Mouse (Mus musculus) mouse trophoblast stem cell (cell line): ENCODE measurements around the gene AC170998.1.
"Not testable (repeated sequence)": the region's sequence is repeated elsewhere in the genome, so short reads cannot be mapped to it uniquely, and the experiment has no call there.

Experiments used
- in situ Hi-C, 2 experiments: fragments of 300-500 bp; cut with MseI, MboI; formaldehyde crosslinking; loops; 2 replicates in 1 of 2; 3 replicates in 1 of 2; pipeline ENCODE4 v1.15.1; 2025

AC170998.1 gene

GRCm38 (mm10) chr17:28707136-28707627 lies 18.7 kb upstream of the AC170998.1 start:
- in situ Hi-C loops: no loop called here

GRCm38 (mm10) chr17:28707816-28708215 lies 18.1 kb upstream of the AC170998.1 start:
- in situ Hi-C loops: no loop called here

- in situ Hi-C loops: no loop called here
Measured at GRCm38 (mm10) chr17:28708989-28709388, 16.9 kb upstream of the AC170998.1 start.

GRCm38 (mm10) chr17:28709552-28710290 lies 16.2 kb upstream of the AC170998.1 start:
- in situ Hi-C loops: no loop called here

GRCm38 (mm10) chr17:28710291-28710688 lies 15.6 kb upstream of the AC170998.1 start:
- in situ Hi-C loops: no loop called here

- in situ Hi-C loops: no loop called here
Measured at GRCm38 (mm10) chr17:28711237-28711636, 14.6 kb upstream of the AC170998.1 start.

- in situ Hi-C loops: no loop called here
Measured at GRCm38 (mm10) chr17:28712305-28712704, 13.6 kb upstream of the AC170998.1 start.

- in situ Hi-C loops: no loop called here
Measured at GRCm38 (mm10) chr17:28714006-28714405, 11.9 kb upstream of the AC170998.1 start.

- in situ Hi-C loops: no loop called here
Measured at GRCm38 (mm10) chr17:28715832-28716548, 9.9 kb upstream of the AC170998.1 start.

GRCm38 (mm10) chr17:28717535-28717934 lies 8.3 kb upstream of the AC170998.1 start:
- in situ Hi-C loops: no loop called here

GRCm38 (mm10) chr17:28727511-28727910 lies 1.6 kb downstream of the AC170998.1 start:
- in situ Hi-C loops: not testable (repeated sequence)

GRCm38 (mm10) chr17:28735317-28736105 lies 9.6 kb downstream of the AC170998.1 start:
- in situ Hi-C loops: no loop called here

- in situ Hi-C loops: no loop called here
Measured at GRCm38 (mm10) chr17:28736486-28736885, 10.6 kb downstream of the AC170998.1 start.

GRCm38 (mm10) chr17:28737973-28738372 lies 12.1 kb downstream of the AC170998.1 start:
- in situ Hi-C loops: no loop called here

- in situ Hi-C loops: no loop called here
Measured at GRCm38 (mm10) chr17:28739244-28739643, 13.4 kb downstream of the AC170998.1 start.

- in situ Hi-C loops: no loop called here
Measured at GRCm38 (mm10) chr17:28743145-28743866, 17.4 kb downstream of the AC170998.1 start.

- in situ Hi-C loops: no loop called here
Measured at GRCm38 (mm10) chr17:28743916-28744315, 18.0 kb downstream of the AC170998.1 start.

- in situ Hi-C loops: no loop called here
Measured at GRCm38 (mm10) chr17:28745773-28746172, 19.9 kb downstream of the AC170998.1 start.

GRCm38 (mm10) chr17:28748001-28748400 lies 22.1 kb downstream of the AC170998.1 start:
- in situ Hi-C loops: no loop called here

GRCm38 (mm10) chr17:28750580-28750979 lies 24.7 kb downstream of the AC170998.1 start:
- in situ Hi-C loops: no loop called here

GRCm38 (mm10) chr17:28756447-28756846 lies 30.6 kb downstream of the AC170998.1 start:
- in situ Hi-C loops: no loop called here
